Mouse (Mus musculus) erythroblast, embryonic 14.5 days (primary cell): ENCODE measurements around the gene Spata19. TPM values are rescaled to one million over a fixed set of nuclear protein-coding genes. Genes with fewer than 3 reads are reported as not detected.

Experiments
- H3K27me3 ChIP-seq: 2 replicates; pipeline ENCODE4 v1.6.1; 2012; ENCODE audit warnings: inconsistent platforms; ENCODE audit not compliant: control insufficient read depth
- H3K36me3 ChIP-seq: 2 replicates; pipeline ENCODE4 v1.6.1; 2012; ENCODE audit warnings: mild to moderate bottlenecking, inconsistent platforms; ENCODE audit not compliant: control insufficient read depth
- H3K4me1 ChIP-seq: 2 replicates; pipeline ENCODE4 v1.6.1; 2012; ENCODE audit warnings: inconsistent platforms; ENCODE audit not compliant: control insufficient read depth
- H3K4me3 ChIP-seq: replicated peaks from 2 replicates; pipeline ENCODE3; 2012; ENCODE audit warnings: moderate library complexity, mild to moderate bottlenecking, inconsistent platforms
- H3K9me3 ChIP-seq: 2 replicates; pipeline ENCODE4 v1.6.1; 2012; ENCODE audit warnings: low read length, inconsistent platforms, mixed read lengths; ENCODE audit not compliant: control insufficient read depth
- GATA1 ChIP-seq: IDR thresholded peaks from 2 replicates; pipeline ENCODE4 v1.6.1; 2012; ENCODE audit warnings: low read length, inconsistent platforms, mixed read lengths
- TAL1 ChIP-seq: IDR thresholded peaks from 3 replicates; pipeline ENCODE4 v1.6.1; 2012; ENCODE audit warnings: low read length, inconsistent platforms, mixed read lengths
- polyA plus RNA-seq: library from polyadenylated mRNA; stranded (reverse); fragments of >175 nt; gene quantifications from 2 replicates; pipeline ENCODE4 v1.2.3, GENCODE M21; 2012

Spata19 gene
- polyA plus RNA-seq: not detected in 2 replicates

- no peak within 1 kb of the TSS for H3K4me3 ChIP-seq
- no peaks in the 10 kb centered on the region for H3K4me1 ChIP-seq
- TF ChIP-seq TAL1 (no peak), GATA1 (no peak)
- H3K9me3 ChIP-seq: no peaks in the 10 kb centered on the region; the same call in 1 of the 2 replicates
- H3K27me3 ChIP-seq: no peaks in the 10 kb centered on the region
- no peaks in the 10 kb centered on the region for H3K36me3 ChIP-seq
Measured at GRCm38 (mm10) chr9:27396500-27396899, at the start of gene Spata19. Gene Spata19, plus strand, starts transcription at chr9:27396800.

GRCm38 (mm10) chr9:27353082-27353481 lies 43.5 kb upstream of the Spata19 start:
- Histone ChIP-seq H3K27me3 (no peaks in the 10 kb centered on the region), H3K9me3 (peaks cover 3% of the 10 kb centered on the region; the same call in 1 of the 2 replicates), H3K4me3 (no peak overlapping the region), H3K4me1 (no peaks in the 10 kb centered on the region), H3K36me3 (no peaks in the 10 kb centered on the region)
- TF ChIP-seq GATA1 (no peak), TAL1 (no peak)

- H3K4me1 ChIP-seq: no peaks in the 10 kb centered on the region
- peaks cover 3% of the 10 kb centered on the region; the same call in 1 of the 2 replicates for H3K9me3 ChIP-seq
- no peak overlapping the region for H3K4me3 ChIP-seq
- no peaks in the 10 kb centered on the region for H3K36me3 ChIP-seq
- H3K27me3 ChIP-seq: no peaks in the 10 kb centered on the region
- TF ChIP-seq TAL1 (no peak), GATA1 (no peak)
Measured at GRCm38 (mm10) chr9:27357893-27358292, 38.7 kb upstream of the Spata19 start.

- no peaks in the 10 kb centered on the region for H3K4me1 ChIP-seq
- H3K36me3 ChIP-seq: no peaks in the 10 kb centered on the region
- no peak overlapping the region for H3K4me3 ChIP-seq
- no peaks in the 10 kb centered on the region for H3K27me3 ChIP-seq
- H3K9me3 ChIP-seq: no peaks in the 10 kb centered on the region
- TF ChIP-seq TAL1: no peak
- TF ChIP-seq GATA1: no peak
Measured at GRCm38 (mm10) chr9:27367231-27367630, 29.4 kb upstream of the Spata19 start.

- no peaks in the 10 kb centered on the region for H3K27me3 ChIP-seq
- no peak overlapping the region for H3K4me3 ChIP-seq
- H3K9me3 ChIP-seq: no peaks in the 10 kb centered on the region
- no peaks in the 10 kb centered on the region for H3K36me3 ChIP-seq
- H3K4me1 ChIP-seq: no peaks in the 10 kb centered on the region
- TF ChIP-seq TAL1 (no peak), GATA1 (no peak)
Measured at GRCm38 (mm10) chr9:27369108-27369507, 27.5 kb upstream of the Spata19 start.

GRCm38 (mm10) chr9:27375746-27376145 lies 20.9 kb upstream of the Spata19 start:
- Histone ChIP-seq H3K4me3 (no peak overlapping the region), H3K4me1 (no peaks in the 10 kb centered on the region), H3K36me3 (no peaks in the 10 kb centered on the region), H3K27me3 (no peaks in the 10 kb centered on the region), H3K9me3 (no peaks in the 10 kb centered on the region)
- no peak for TF ChIP-seq TAL1
- TF ChIP-seq GATA1: no peak

GRCm38 (mm10) chr9:27386951-27387350 lies 9.6 kb upstream of the Spata19 start:
- no peak overlapping the region for H3K4me3 ChIP-seq
- TF ChIP-seq TAL1 (no peak), GATA1 (no peak)
- H3K36me3 ChIP-seq: no peaks in the 10 kb centered on the region
- H3K9me3 ChIP-seq: no peaks in the 10 kb centered on the region
- H3K4me1 ChIP-seq: no peaks in the 10 kb centered on the region
- no peaks in the 10 kb centered on the region for H3K27me3 ChIP-seq

- H3K36me3 ChIP-seq: no peaks in the 10 kb centered on the region
- TF ChIP-seq TAL1 (no peak), GATA1 (no peak)
- H3K9me3 ChIP-seq: no peaks in the 10 kb centered on the region; the same call in 1 of the 2 replicates
- H3K4me1 ChIP-seq: no peaks in the 10 kb centered on the region
- no peaks in the 10 kb centered on the region for H3K27me3 ChIP-seq
- H3K4me3 ChIP-seq: no peak overlapping the region
Measured at GRCm38 (mm10) chr9:27401169-27401568, 4.6 kb downstream of the Spata19 start.

- Histone ChIP-seq H3K4me3 (no peak overlapping the region), H3K4me1 (no peaks in the 10 kb centered on the region), H3K27me3 (no peaks in the 10 kb centered on the region), H3K9me3 (no peaks in the 10 kb centered on the region), H3K36me3 (no peaks in the 10 kb centered on the region)
- TF ChIP-seq TAL1 (no peak), GATA1 (no peak)
Measured at GRCm38 (mm10) chr9:27409733-27410132, 13.1 kb downstream of the Spata19 start.

GRCm38 (mm10) chr9:27414058-27414460 lies 17.5 kb downstream of the Spata19 start:
- TF ChIP-seq TAL1 (no peak), GATA1 (no peak)
- H3K27me3 ChIP-seq: no peaks in the 10 kb centered on the region

More at GRCm38 (mm10) chr9:27414058-27414460, 17.5 kb downstream of the Spata19 start:
- Histone ChIP-seq H3K4me3 (no peak overlapping the region), H3K9me3 (no peaks in the 10 kb centered on the region), H3K4me1 (no peaks in the 10 kb centered on the region), H3K36me3 (no peaks in the 10 kb centered on the region)
